Mouse (Mus musculus) C2C12 (cell line): ENCODE results near the gene Ryr3.

Experiments
- CEBPB ChIP-seq: IDR thresholded peaks from one replicate; pipeline ENCODE4 v1.6.1; 2011; ENCODE audit warnings: low read depth, mild to moderate bottlenecking, control low read depth, moderate library complexity
- CTCF ChIP-seq: IDR thresholded peaks from one replicate; pipeline ENCODE4 v1.5.1; 2011; ENCODE audit not compliant: control insufficient read depth, insufficient read depth, insufficient read length
- FOSL1 ChIP-seq: IDR thresholded peaks from one replicate; pipeline ENCODE4 v1.8.0; 2011; ENCODE audit warnings: mild to moderate bottlenecking, low read length; ENCODE audit not compliant: poor library complexity, insufficient read depth, severe bottlenecking
- USF1 ChIP-seq: IDR thresholded peaks from one replicate; pipeline ENCODE4 v1.6.1; 2011; ENCODE audit warnings: low read depth, mild to moderate bottlenecking, control low read depth, moderate library complexity

- TF ChIP-seq CTCF = no peak
- no peak for TF ChIP-seq USF1
- TF ChIP-seq FOSL1 = no peak
- TF ChIP-seq CEBPB = no peak
Measured at GRCm38 (mm10) chr2:113236993-113237392, 20.1 kb upstream of the Ryr3 start.
